Mouse (Mus musculus) kidney, postnatal 25 days (tissue): ENCODE data around the gene 5430403G16Rik.
A peak's percentile ranks its signal among the peaks of the same experiment; 100 is the strongest.
"Not testable (repeated sequence)": the region's sequence is repeated elsewhere in the genome, so short reads cannot be mapped to it uniquely, and the experiment has no call there.

ENCODE experiments used
- DNase-seq, 2 experiments: peaks; one replicate each; pipeline ENCODE4 v3.0.0; 2021; ENCODE audit warnings: mixed read lengths in 2 of 2

The 5430403G16Rik gene

GRCm38 (mm10) chr5:109690537-109691201, at the start of gene 5430403G16Rik:
Gene 5430403G16Rik, minus strand, starts transcription at chr5:109691041.
- peak; percentile 80 to 90 for DNase-seq

GRCm38 (mm10) chr5:109717341-109717740, 26.5 kb upstream of the 5430403G16Rik start:
- not testable (repeated sequence) for DNase-seq

- DNase-seq = not testable (repeated sequence)
Measured at GRCm38 (mm10) chr5:109691205-109691965, 544 bp upstream of the 5430403G16Rik start.

- no peak for DNase-seq
Measured at GRCm38 (mm10) chr5:109682921-109683320, 7.9 kb downstream of the 5430403G16Rik start.
